Mouse (Mus musculus): ENCODE data around the gene Abca1.

The Abca1 gene

DNA sequence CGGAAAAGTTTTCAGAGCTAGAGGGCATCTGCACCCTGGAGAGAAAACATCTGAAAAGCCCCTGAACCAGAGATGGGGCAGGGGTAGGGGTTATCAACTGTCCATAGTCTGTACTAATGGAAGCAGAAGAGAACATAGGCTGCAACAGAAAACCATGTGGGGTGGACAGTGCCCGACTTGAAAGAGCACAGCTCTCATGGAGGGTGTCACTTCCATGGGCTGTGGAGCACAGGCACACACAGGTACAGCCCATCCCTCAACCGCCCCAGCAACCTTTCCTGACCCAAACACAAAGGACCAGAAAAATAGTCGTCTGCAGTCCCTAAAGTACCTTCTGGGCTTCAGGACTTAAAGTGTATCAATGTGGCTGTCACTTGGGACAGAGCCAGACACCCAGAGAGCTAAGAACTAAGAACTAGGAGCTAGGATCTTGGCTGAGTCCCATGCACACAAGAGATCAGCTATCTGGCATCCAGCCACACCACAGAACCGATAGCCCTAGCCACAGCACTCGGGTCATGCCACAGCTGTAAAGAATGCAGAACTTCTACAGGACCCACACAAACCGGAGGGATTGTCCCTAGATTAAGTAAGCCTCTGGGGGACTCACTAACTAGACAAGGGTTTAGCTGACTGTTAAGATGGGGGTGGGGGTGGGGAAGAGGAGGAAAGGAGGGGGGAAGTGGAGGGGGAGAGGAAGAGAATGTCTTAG is 38.0 kb downstream of the Abca1 start:
- DNase-seq (ENCODE audit: low read depth, low spot score) = no peak

DNA sequence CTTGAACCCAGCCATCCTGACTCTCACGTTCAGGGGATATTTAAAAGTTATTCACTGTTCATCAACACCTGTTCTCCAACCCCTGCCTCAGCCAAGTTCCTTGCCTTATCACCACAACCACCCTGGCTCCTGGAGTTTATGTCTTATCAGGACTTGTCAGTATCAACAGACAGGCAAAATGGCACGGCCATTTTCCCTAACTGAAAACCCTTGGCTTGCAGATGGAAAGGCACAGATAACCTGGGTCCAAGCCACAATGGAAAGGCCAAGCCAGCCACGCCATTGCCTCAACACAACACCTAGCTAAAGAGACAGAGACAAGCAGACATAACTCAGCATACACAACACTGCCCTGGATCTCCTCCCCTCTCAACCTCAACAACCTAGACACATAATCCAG is 38.6 kb downstream of the Abca1 start:
- DNase-seq (ENCODE audit: low read depth, low spot score) = no peak

DNA sequence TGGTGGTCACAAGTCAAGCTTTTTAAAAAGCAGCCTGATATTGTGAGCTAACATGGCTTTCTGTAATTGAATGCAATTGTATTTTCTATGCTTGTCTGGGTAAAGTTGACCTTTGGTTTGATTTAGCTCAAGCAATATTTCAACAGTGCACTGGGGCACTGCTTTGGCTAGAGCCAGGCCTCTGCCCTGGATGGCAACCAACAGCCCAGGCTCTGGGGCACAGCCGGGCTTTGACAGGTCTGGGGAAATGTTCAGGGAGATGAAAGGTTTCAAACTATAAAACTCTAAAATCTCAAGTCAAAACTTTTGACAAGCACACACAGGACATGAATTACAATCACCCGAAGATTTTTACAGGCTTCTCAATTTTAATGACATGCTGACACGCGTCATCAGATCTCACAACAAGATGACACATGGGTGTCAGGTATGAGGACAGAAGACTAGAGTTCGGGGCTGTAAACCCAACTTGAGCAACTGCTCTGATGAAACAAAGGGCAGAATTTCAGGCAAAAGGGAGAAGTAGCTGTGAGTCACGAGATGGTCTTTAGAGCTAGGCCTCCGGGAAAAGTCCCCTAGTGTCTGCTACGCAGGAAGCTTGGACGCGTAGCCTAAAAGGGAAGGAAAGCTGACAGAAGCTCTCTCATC is 39.5 kb downstream of the Abca1 start:
- no peak for DNase-seq (ENCODE audit: low read depth, low spot score)

DNA sequence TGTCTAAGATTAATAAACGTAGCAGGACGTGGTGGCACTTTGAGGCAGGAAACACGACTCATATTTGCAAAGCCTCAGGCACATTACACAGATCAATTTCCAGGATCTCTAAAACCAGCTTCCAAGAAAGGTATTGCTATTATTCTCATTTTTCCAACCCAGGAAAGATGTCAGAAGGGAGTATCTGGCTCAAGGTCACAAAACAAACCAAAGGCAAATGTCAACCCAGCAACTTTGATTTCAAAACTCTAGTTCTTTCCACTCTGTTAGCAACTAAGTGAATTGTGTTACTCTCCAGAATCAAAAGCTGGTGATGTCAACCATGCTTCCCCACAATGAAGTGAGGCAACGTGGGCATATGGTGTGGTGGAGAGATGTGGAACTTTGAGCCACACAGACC is 41.1 kb downstream of the Abca1 start:
- no peak for DNase-seq (ENCODE audit: low read depth, low spot score)

DNA sequence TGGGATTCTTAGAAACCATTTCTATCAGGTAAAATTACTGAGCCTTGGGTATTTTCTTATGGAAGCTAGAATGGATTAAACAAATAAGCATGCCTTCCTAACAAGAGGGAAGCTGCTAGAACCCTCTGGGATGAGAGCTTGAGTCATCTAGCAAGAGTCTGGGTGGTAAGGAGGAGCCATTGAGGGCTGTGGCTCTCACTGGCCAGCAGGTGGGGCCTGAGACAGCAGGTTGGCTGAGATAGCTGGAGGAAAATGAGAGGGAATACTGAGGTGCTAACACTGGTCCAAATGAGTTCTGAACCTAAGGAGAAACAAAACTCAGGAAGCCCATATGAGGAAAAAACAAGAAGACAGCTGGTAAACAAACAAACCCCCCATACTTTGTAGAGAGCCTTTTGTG is 42.1 kb downstream of the Abca1 start:
- peak; percentile 39 for DNase-seq (ENCODE audit: low read depth, low spot score)

DNA sequence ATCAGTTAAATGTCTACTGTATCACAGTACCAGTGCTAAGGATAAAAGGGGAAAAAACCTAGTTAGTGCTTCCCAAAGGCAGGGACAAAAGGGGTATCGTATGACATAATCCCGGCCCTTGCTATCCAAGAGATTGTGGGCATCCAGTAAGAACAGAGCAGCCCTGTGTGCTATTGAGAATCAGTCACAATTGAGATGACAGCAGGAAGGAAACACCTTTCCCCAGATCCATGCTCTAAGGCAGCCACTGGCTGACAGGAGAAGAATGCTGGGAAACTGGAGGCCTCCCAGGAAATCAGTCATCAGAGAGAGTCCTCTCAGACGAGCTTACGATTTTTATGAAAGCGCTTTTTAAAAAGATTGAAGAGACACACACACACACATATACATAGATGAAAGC is 42.6 kb downstream of the Abca1 start:
- no peak for DNase-seq (ENCODE audit: low read depth, low spot score)

DNA sequence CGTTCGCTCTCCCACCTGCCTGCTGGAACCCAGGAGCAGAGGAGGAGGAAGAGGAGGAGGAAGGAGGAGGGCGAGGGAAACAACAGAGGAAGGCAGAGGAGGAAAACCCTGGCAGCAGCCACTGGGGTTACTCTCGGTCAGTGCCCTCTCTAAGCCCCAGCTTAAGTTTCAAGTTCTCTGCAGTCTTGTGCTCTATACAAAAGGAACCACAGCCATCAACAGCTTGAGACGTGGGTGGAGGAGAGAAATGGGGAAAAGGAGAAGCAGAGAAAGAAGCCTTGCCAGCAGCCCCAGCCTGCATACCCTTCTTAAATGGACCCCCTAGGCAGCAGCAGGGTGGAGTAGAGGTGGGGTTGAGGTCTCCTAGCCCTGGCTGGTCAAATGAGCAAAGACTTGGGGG is 43.8 kb downstream of the Abca1 start:
- peak; percentile 9 for DNase-seq (ENCODE audit: low read depth, low spot score)

DNA sequence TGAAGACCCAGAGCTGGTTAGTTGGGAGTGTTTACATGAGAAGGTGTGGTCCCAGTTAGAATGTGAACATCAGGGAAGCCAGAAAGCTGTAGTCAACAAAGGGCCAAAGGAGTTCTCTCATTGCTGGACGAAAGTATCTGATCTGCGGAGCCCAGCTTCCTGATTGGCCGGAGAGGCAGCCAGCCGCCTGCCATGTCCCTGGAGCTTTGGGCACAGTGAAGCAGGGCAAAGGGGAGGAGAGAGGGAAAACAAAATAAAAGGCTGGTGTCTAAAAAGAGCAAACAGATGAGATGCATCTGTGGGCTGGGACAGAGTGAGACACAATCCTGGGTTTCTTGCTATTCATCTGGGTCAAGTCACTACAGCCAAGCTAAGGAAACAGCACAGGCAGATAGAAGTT is 44.3 kb downstream of the Abca1 start:
- DNase-seq (ENCODE audit: low read depth, low spot score) = peak; percentile 21

DNA sequence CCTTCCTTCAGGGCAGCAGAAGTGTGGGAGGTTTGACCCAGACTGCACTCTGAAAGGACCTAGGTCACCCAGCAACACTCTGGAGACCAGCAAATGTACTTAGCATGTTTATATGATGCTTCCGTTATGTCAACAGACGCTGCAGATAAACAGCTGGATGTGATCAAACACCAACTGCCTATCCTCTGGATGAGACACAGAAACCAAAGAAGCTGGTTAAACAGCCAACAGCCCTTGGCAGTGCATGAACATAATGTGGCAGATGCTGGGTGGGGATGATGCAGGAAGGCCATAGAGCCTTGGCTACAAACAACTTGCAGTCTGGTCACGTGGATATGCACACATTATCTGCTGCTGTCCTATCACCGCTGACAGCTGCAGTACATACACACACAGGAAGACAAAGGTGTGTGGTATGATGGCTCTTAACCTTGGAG is 47.8 kb downstream of the Abca1 start:
- DNase-seq (ENCODE audit: low read depth, low spot score) = no peak

DNA sequence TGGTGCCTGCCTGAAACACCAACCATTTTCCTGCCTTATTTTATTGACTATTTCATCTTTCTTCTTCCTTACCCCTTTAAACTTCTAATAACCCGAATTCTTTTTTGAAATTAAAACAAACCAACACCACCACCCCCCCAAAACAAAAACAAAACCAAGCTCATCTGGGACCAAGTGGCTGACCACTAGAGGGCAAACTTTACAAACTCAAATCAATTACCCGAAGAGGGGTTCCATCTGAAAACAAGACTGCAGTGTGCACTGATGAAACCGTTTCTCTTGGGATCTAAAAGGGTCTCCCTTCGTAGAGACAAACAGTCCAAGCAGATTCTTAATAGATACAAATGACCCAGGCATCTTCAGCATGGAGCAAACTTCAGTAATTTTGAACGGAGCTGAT is 49.3 kb downstream of the Abca1 start:
- peak; percentile 38 for DNase-seq (ENCODE audit: low read depth, low spot score)

DNA sequence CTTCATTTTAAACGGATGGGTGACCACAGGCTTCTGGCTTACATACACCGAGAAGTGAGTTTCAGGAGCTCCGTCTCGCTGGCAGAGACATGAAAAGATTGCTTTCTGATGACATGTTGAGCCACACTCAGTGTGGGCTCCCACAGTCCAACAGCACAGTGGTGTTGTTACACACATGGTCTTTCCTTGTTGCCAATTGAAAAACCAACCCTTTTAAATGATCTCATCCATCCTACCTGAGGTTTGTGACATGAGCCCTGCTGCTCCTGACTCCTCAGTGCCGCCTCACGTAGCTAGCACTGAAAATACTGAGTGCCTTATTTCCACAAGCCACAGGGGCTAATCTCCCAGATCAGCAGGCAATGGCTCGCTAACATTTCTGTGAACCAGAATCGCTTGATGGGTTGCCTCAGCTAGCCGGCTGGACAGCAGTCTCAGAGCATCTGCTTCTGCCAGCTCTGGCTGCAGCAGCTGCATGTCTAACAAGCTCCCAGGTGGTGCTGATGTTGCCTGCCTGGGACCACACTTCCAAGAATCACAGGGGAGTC is 50.2 kb downstream of the Abca1 start:
- DNase-seq (ENCODE audit: low read depth, low spot score) = no peak

DNA sequence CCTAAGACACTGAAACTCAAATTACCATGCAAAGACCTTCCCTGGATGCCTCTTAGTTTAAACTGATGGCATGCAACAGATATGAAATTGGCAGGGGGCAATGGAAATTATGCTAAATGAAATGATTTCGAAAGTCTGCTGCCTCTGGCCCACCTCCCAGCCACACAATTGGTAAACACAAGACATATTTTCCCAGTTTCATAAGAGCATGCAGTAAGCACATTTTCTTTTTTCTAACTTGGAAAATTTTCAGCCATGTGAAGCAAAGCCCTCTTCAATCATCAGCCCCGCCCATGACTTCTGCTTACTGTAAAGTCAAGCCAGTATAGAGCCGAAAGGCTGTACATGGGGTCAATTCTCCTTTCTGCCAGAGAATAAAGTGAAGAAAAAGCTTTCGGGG is 51.5 kb downstream of the Abca1 start:
- no peak for DNase-seq (ENCODE audit: low read depth, low spot score)

DNA sequence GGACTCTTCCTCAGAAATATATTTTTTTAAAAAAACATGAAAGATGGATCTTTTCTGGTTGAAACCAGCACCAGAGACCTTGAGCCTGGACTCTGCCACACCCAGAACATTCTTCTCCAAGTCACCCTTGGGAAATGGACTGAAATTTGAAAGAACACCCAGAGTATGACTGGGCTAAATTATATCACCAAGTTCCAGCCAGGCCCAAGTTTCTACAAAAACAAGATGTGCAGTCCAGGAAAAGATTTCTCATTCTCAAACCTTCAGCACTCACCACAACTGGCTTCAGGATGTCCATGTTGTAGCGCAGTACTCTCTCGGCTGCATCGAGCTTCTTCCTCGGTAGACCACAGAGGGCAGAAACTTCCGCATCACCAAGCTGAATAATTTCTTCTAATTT is 53.0 kb downstream of the Abca1 start:
- DNase-seq (ENCODE audit: low read depth, low spot score) = no peak

DNA sequence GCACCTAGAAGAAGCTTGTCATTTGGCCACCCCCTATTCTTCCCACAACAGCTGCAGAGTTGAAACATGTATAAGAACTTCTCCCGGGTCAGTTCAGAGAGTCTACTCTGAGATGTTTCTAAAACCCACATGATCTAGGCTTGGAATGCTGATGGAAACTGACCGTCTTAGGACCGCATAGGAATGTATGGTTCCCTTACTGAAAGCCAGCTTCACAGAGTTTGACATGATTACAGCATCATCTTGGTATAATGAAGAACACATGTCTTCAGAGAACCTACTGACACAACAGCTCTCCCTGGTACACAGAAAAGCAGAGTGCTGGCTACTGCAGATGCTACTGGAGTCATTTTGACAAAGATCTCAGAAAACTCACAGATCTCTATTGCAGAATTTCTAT is 53.6 kb downstream of the Abca1 start:
- no peak for DNase-seq (ENCODE audit: low read depth, low spot score)

DNA sequence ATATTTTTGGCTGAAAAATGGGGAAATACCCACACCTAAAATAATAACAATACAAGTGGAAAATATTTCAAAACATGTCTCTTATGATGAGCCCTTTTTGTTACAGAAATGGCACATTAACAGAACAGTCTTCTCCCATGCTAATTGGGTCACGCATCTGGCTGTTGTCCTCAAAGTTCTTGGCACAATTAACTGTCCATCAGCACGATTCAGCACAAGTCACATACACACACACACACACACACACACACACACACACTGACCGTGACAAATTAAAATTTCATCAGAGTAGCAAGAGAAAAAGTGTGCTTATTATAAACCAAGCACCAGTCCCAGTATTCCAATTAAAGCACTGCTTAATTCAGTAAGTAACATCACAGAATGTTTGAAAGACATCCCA is 55.1 kb downstream of the Abca1 start:
- no peak for DNase-seq (ENCODE audit: low read depth, low spot score)

DNA sequence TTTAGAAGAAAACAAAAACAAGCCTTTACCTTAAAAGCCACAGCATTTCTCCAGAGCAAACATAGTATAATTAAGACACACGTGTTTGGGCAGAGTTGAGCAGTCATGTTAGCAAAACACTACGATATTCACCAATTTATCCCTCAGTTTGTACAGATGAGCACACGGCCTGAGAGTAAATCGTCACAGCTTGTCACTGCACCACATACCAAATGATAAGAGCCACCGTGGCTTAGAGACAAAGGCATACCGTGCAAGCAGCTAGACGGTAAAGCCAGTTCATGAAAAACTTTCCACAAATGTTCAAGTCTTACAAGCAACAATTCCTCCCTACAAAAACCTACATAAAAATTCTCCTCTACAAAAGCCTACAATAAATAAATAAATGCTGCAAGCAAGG is 57.2 kb downstream of the Abca1 start:
- DNase-seq (ENCODE audit: low read depth, low spot score) = no peak

DNA sequence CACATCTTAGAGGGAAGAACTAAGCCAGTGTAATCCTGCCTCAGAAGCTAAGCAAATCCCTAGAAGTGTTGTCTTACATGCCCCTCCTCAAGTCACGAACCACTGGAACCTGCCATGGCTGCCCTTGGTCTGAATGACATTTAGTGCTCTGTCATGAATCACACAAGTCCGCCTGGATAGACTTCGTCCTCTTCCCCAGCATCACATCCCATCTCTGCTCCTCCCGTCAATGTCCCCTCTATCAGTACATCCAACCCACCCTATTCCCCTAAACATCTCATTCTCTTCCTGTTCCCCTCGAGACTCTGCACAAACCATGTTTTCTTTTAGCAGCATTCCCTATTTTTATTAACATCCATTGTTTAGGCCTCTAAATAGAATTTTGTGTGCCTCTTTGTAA is 58.4 kb downstream of the Abca1 start:
- no peak for DNase-seq (ENCODE audit: low read depth, low spot score)

DNA sequence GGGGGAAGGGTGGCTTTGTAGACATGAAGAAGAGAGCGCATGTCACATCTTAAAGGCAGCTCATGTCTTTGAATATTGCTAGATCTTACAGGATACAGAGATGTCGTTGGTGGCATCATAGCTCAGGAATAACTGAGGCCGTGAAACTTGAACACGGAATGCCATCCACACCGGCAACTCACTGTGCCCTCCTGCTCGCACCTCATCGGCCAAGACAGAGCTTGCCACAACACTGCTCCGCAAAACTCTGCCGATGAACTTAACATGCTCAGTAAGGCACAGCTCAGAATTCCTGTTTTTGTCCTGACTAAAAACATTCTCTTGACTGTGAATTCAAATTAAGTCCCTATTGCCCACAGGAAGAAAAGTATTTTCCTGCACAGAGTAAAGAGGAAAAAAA is 59.2 kb downstream of the Abca1 start:
- no peak for DNase-seq (ENCODE audit: low read depth, low spot score)

DNA sequence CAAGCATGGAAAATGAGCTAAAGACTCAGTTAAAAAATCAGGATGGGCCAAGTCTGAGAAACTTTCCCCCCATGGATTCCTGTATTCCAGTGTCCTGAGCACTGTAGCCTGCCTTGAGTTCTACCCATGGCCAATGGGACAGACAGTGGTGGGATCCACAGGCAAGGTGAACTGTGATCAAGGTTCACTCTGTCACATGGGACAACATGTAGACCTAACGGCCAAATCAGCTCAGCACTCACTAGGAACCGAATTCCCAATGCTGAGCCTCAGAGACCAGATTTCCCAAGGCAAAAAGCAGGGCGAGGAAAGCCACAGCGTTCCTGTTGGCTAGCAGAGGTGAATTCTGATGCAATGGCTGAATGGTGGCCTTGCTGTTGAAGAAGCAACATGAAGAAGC is 64.8 kb downstream of the Abca1 start:
- DNase-seq (ENCODE audit: low read depth, low spot score) = no peak

DNA sequence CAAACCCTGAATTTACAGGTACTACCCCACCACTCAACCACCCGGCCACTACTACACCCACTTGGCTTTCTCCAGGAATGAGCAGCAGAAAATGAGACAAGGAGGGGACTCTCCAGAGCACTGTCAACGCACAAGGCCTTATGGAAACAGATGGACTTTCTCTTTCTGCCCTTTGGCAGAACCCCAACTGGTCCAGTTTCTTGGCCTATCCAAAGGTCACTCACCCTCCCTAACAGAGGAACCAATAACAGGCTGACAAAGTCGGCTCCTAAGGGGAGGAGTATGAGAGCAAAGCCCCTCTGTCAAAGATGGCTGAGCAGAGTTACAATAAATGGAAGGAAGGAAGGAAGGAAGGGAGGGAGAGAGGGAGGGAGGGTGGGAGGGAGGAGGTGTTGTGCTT is 65.4 kb downstream of the Abca1 start:
- no peak for DNase-seq (ENCODE audit: low read depth, low spot score)

DNA sequence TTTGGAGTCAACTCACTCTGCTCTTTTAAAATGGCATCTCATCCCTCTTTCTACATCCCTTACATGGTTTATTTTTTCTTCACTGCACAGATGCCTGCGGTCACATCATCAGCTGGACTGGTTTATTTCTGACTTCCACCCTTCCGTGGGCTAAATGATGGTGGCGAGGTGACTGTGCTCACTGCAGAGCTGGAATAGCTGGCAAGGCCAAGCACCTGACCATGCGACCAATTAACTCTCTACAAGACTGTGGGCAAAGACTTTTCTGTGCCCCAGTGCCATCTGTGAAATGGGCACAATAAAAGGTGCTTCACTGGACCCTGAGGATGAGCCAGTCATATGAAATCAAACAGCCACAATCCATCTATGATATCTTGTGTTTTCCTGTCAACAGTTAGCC is 66.1 kb downstream of the Abca1 start:
- DNase-seq (ENCODE audit: low read depth, low spot score) = no peak

DNA sequence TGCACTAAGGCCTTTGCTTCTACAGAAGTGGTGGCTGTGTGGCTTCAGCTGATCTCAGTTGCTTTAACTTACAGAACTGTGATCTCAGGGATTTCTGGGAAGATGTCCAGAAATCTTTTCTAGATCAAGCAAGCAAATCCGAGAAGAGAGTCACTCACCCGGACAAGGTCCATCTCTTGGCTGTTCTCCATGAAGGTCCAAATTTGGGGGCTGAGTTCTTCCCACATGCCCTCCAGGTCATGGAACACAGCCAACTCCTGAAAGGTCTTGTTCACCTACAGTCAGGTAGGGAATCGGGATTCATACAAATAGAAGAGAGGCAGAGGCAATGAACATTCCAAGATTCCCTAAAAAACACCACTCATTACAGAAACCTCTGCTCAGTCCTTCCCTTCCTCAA is 70.1 kb downstream of the Abca1 start:
- DNase-seq (ENCODE audit: low read depth, low spot score) = no peak

DNA sequence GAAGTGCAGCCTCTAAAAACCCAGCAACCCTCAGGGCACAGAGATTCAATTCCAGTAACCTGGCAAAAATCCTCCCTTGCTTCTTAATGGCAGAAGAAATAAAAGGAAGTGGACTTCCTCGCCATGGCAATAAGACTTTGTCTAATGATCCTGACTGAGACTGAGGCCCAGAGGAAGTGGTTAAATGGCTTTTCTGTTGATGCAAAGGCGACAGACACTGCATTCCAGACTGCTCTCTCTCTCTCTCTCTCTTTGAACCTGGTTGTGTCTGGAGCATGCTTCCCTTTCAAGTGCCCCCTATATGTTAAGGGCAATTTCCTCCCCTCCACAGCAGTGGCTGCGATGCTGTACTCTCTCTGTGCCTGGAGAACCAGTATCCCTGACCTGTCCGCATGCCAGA is 70.7 kb downstream of the Abca1 start:
- DNase-seq (ENCODE audit: low read depth, low spot score) = no peak
